27 mouse cellular contexts compared by ENCODE assay signal in the genomic region with DNA sequence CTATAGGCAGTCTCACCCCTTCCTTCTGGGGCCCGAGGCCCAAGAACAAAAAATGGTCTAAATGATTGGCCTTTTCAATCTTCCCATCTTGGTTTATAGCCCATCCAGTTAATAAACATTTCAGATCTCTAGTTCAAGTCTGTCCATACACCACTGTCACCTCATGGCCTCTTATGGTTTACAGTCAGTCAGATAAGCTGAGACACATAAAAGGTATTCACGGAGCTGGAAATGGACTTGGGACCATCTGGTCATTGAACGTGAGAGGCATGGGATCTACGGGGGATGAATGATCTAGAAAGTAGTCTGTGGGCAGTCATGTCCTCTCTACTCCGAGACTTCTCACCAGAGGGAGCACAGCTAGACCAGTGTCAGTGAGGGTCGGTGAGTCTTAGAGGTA.
"Had no signal": no experiment of that assay in that cellular context is flagged by ENCODE, and none has a peak within 500 bp of the region (broad histone marks: within the 10 kb centered on the region; RNA-seq: fewer than 3 reads in every experiment).

No protein-coding gene starts in this region.

- H3K27me3 ChIP-seq: embryonic facial prominence, embryonic 12.5 days; embryonic facial prominence, embryonic 13.5 days; embryonic facial prominence, embryonic 15.5 days; forebrain, embryonic 12.5 days; forebrain, embryonic 15.5 days had no signal

- ATAC-seq: forebrain, embryonic 14.5 days; forebrain, embryonic 15.5 days; forebrain, embryonic 16.5 days; forebrain, postnatal 0 days had no signal

- H3K27ac ChIP-seq: embryonic facial prominence, embryonic 10.5 days; embryonic facial prominence, embryonic 12.5 days; embryonic facial prominence, embryonic 13.5 days; embryonic facial prominence, embryonic 15.5 days; forebrain, embryonic 10.5 days; forebrain, embryonic 12.5 days; forebrain, embryonic 15.5 days; gastrocnemius, adult 2 months; heart, adult 2 months had no signal

- H3K9me3 ChIP-seq: embryonic facial prominence, embryonic 10.5 days; embryonic facial prominence, embryonic 12.5 days; embryonic facial prominence, embryonic 13.5 days; embryonic facial prominence, embryonic 15.5 days; forebrain, embryonic 10.5 days; forebrain, embryonic 12.5 days; forebrain, embryonic 15.5 days had no signal

- H3K4me3 ChIP-seq: embryonic facial prominence, embryonic 10.5 days; embryonic facial prominence, embryonic 12.5 days; embryonic facial prominence, embryonic 13.5 days; embryonic facial prominence, embryonic 15.5 days; erythroblast, embryonic 14.5 days; forebrain, embryonic 10.5 days; forebrain, embryonic 12.5 days; forebrain, embryonic 15.5 days; gastrocnemius, adult 2 months; heart, adult 2 months had no signal

- DNase-seq: cerebellum, adult 8-10 months; cerebellum, adult 9-10 months; cerebellum, adult 9-11 months; cerebellum, postnatal 10 days; cerebellum, postnatal 14 days; cerebellum, postnatal 25 days; cerebellum, postnatal 36 days; embryo, embryonic 11 days; forebrain, postnatal 0 days; gastrocnemius, adult 2 months; gastrocnemius, postnatal 10 days; gastrocnemius, postnatal 14 days; gastrocnemius, postnatal 25 days; gastrocnemius, postnatal 36 days; heart, adult 11 months; heart, adult 18-20 months; heart, adult 2 months had no signal

- H3K4me2 ChIP-seq: embryonic facial prominence, embryonic 12.5 days; embryonic facial prominence, embryonic 13.5 days; embryonic facial prominence, embryonic 15.5 days; forebrain, embryonic 12.5 days; forebrain, embryonic 15.5 days had no signal

- H3K4me1 ChIP-seq: embryonic facial prominence, embryonic 10.5 days; forebrain, embryonic 10.5 days; forebrain, embryonic 12.5 days; forebrain, embryonic 15.5 days had no signal

- H3K36me3 ChIP-seq: embryonic facial prominence, embryonic 10.5 days; embryonic facial prominence, embryonic 12.5 days; embryonic facial prominence, embryonic 13.5 days; embryonic facial prominence, embryonic 15.5 days; forebrain, embryonic 10.5 days; forebrain, embryonic 12.5 days; forebrain, embryonic 15.5 days had no signal

- H3K9ac ChIP-seq: embryonic facial prominence, embryonic 12.5 days; embryonic facial prominence, embryonic 13.5 days; embryonic facial prominence, embryonic 15.5 days; forebrain, embryonic 12.5 days; forebrain, embryonic 15.5 days; forebrain, postnatal 0 days had no signal
